Mouse (Mus musculus): ENCODE data around the gene Card6. TPM values are rescaled to one million over a fixed set of nuclear protein-coding genes. Genes with fewer than 3 reads are reported as not detected.
A peak's percentile ranks its signal among the peaks of the same experiment; 100 is the strongest.

Card6 gene
- polyA plus RNA-seq, 1 experiment from 2014 or later, result 4.0 TPM

DNA sequence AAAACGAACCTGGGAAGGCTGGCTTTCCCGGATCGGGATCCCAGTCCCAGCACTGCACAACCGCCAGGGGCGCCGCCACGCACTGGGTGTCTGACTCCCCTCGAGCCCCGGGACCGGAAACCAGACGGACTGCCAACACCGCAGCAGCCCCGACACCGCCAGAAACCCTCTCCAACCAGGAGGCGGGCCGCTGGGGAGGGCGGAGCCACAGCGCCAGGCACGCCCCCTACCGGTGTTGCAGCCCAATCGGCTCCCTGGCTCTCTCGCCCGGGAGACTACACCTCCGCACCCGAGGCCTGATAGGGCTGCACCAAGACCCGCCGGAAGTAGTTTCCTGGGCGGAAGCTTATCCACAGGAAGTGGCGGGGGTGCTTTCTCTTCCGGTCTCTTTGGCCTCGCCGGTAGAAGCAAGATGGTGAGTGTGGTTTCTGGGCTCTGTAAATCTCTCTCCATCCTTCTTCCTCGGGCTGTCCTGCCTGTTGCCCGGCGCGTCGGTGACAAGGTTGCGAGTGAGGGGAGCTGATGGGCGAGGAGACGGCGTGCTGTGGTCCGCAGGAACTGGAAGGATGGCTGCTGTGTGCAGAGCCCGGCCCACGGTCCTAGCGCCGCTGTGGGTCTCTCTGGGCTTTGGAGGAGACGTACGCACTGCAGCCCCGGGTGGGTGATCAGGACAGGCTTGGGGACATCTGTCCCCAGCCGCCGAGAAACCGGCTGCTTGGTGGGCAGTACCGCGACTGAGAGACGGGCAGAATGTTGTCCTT is 8.1 kb upstream of the Card6 start, which contains the start of gene Rpl37:
Gene Rpl37, plus strand, starts transcription at position 376 of the 761 bp plus-strand sequence.
- TF ChIP-seq CTCF (IDR thresholded peaks at IDR 0.05), result peak; percentile 93
- in situ Hi-C loops (cut with MboI; ENCODE audit: low pct_unique_long_range_greater_than_20kb), result no loop called here
- peak; percentile 98 for ATAC-seq
- POLR2A ChIA-PET, result interaction anchor here (0.8 to 1.4 kb wide), 2 partner anchors 17 to 28 kb away, joined by 3 to 4 read pairs; no protein-coding TSS in a partner anchor
- no peaks in the 10 kb centered on the region for H3K27me3 ChIP-seq
- CTCF ChIA-PET, result interaction anchor here (1.0 to 1.6 kb wide), 2 partner anchors 10 to 24 kb away, joined by 3 to 5 read pairs; no protein-coding TSS in a partner anchor
- peak; percentile 81 for DNase-seq (ENCODE audit: low read depth, low spot score)

DNA sequence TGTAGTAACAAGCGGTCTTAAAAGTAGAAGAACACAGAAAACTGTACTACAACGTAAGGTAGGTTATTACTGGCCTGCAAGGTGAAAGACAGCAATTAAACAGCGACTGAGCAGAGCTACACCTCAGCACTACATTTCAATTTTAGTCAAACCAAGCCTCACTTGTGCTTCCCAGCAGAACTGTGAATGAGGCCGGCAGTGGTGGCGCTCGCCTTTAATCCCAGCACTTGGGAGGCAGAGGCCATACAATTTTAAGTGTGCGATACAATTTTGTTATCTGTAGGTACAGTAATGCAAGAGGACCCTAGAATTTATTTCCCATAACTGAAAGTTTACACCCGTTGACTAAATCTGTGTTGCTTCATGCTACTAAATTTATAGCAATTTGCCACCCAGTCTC is 6.8 kb upstream of the Card6 start:
- H3K27me3 ChIP-seq, result no peaks in the 10 kb centered on the region
- ATAC-seq (no peak), DNase-seq (ENCODE audit: low read depth, low spot score) (no peak)
- CTCF ChIA-PET, result interaction anchor here (1.0 to 1.6 kb wide), 2 partner anchors 9 to 25 kb away, joined by 3 to 5 read pairs; no protein-coding TSS in a partner anchor
- POLR2A ChIA-PET, result interaction anchor here (1.4 kb wide), 1 partner anchor 29 kb away, joined by 4 read pairs; no protein-coding TSS in a partner anchor
- in situ Hi-C loops (cut with MboI; ENCODE audit: low pct_unique_long_range_greater_than_20kb), result no loop called here
- TF ChIP-seq CTCF (IDR thresholded peaks at IDR 0.05), result no peak

DNA sequence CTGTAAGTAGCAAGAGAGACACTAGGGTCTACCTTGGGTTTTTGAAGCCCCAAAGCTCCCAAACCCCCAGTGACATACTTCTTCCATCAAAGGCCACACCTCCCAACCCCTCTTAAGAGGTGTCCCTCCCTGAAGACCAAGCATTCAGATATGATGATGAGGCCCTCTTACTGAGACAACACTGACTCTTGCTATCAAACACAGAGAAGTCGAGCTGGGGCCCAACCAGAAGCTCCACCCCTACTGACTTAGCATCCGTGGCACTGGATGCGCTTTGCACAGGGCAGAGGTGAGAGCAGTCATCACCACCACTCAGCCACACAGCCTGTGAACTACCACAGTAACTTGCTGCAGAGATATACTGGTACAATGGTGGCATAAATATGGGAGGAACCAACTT is 4.3 kb upstream of the Card6 start:
- ATAC-seq, result no peak
- no peaks in the 10 kb centered on the region for H3K27me3 ChIP-seq
- ChIA-PET CTCF (no interaction called here), POLR2A (no interaction called here)
- no peak for DNase-seq (ENCODE audit: low read depth, low spot score)
- in situ Hi-C loops (cut with MboI; ENCODE audit: low pct_unique_long_range_greater_than_20kb), result no loop called here
- TF ChIP-seq CTCF (IDR thresholded peaks at IDR 0.05), result no peak

DNA sequence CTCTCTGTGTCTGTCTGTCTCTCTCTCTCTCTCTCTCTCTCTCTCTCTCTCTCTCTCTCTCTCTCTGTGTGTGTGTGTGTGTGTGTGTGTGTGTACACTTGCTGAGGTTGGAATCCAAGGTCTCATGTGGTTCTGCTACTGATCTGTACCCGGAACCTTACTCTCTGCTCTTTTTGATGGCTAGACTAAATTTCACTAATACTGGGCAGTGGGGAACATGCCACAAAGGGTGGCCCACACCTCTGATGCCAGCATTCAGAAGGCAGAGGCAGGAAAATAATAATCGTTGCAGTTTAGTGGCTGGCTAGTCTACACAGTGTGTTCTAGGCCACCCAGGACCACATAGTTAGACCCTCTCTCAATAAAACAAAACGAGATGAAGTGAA is 309 bp upstream of the Card6 start:
- ChIA-PET CTCF (no interaction called here), POLR2A (no interaction called here)
- DNase-seq (ENCODE audit: low read depth, low spot score), result no peak
- TF ChIP-seq CTCF (IDR thresholded peaks at IDR 0.05), result no peak
- no peaks in the 10 kb centered on the region for H3K27me3 ChIP-seq
- in situ Hi-C loops (cut with MboI; ENCODE audit: low pct_unique_long_range_greater_than_20kb), result loop anchor here (5.0 to 10.0 kb wide), 2 partner anchors 1051 to 1134 kb away; partner anchors contain the start of gene Fbxo4
- ATAC-seq, result no peak

DNA sequence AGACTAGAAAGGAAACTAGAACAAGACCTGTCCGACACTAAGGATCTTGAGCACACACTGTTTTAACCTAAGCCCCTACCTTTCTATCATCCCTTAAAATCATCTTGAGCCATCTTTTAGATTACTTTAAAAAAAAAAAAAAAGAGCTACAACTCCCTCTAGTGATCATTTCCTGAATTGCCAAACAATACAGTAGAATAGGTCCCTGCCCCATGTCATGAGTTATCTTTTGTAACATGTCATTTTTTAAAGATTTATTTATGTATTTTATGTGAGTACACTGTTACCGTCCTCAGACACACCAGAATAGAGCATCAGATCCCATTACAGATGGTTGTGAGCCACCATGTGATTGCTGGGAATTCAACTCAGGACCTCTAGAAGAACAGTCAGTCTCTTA is 2.0 kb downstream of the Card6 start:
- ChIA-PET POLR2A (no interaction called here), CTCF (interaction anchor here (0.7 to 1.9 kb wide), 3 partner anchors 9 to 13 kb away, joined by 3 to 5 read pairs (median 4); no protein-coding TSS in a partner anchor)
- no peak for DNase-seq (ENCODE audit: low read depth, low spot score)
- peak; percentile 62 for ATAC-seq
- TF ChIP-seq CTCF (IDR thresholded peaks at IDR 0.05), result peak; percentile 57
- no peaks in the 10 kb centered on the region for H3K27me3 ChIP-seq
- in situ Hi-C loops (cut with MboI; ENCODE audit: low pct_unique_long_range_greater_than_20kb), result loop anchor here (5.0 to 10.0 kb wide), 2 partner anchors 1049 to 1131 kb away; partner anchors contain the start of gene Fbxo4

DNA sequence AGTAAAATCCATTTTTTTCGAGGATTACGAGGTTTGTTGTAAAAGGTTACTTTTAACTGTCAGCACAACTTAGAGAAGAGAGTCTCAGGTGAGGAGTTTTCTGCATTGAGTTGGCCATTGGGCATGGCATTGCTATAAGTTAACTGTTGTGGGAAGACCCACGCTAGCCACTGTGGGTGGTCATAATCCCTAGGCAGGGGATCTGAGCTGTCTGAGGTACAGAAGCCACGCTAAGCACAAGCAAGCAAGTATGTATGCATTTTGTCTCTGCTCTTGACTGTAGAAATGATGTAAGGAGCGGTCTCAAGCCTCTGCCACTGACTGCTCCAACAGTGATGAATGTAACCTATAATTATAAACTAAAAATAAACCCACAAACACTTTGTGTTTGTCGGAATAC is 2.4 kb downstream of the Card6 start:
- ChIA-PET CTCF (interaction anchor here (0.7 to 1.9 kb wide), 3 partner anchors 9 to 12 kb away, joined by 3 to 5 read pairs (median 4); no protein-coding TSS in a partner anchor), POLR2A (no interaction called here)
- in situ Hi-C loops (cut with MboI; ENCODE audit: low pct_unique_long_range_greater_than_20kb), result loop anchor here (5.0 to 10.0 kb wide), 2 partner anchors 1049 to 1131 kb away; partner anchors contain the start of gene Fbxo4
- H3K27me3 ChIP-seq, result no peaks in the 10 kb centered on the region
- no peak for ATAC-seq
- DNase-seq (ENCODE audit: low read depth, low spot score), result no peak
- TF ChIP-seq CTCF (IDR thresholded peaks at IDR 0.05), result no peak

DNA sequence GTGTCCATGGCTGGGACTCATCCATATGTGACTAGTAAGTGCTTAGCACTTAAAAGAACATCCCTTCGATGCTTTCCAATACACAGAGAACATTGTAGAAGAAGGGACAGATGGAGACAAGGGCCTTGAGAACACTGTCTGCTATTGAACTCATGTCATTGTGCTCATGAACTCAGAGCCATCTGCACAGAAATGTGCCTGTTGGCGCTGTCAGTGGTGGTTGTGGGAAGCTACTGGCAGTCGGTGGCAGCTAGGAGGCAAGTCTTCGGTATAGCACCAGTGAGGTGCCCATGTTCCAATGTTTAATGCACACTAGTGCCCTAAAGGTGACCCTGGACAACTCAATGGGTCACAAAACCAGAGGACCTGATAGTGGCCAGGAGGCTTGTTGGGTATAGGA is 6.0 kb downstream of the Card6 start:
- in situ Hi-C loops (cut with MboI; ENCODE audit: low pct_unique_long_range_greater_than_20kb), result loop anchor here (10.0 kb wide), 1 partner anchor 1128 kb away; the partner anchor contains the start of gene Fbxo4
- CTCF ChIA-PET, result interaction anchor here (0.9 kb wide), 1 partner anchor 8 kb away, joined by 3 read pairs; no protein-coding TSS in a partner anchor
- ATAC-seq, result no peak
- no peak for DNase-seq (ENCODE audit: low read depth, low spot score)
- no peaks in the 10 kb centered on the region for H3K27me3 ChIP-seq
- POLR2A ChIA-PET, result no interaction called here
- TF ChIP-seq CTCF (IDR thresholded peaks at IDR 0.05), result no peak

DNA sequence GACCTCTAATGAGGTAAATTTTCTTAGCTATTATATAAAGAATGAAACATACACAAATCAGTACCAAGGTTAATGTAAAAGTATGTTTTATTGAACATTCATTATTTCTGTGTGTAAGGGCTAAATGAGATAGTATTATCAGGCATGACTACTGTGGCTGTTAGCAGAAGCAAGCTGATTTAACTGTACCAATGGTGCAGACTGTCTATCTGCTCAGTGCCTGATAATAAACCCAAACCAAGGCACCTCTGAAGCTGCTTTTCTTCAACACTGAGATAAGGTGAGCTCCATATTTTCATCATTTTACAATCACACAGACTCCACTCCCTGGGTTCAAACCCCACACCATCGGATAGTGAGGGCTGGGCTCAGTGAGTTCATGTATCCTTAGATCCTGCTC is 11.0 kb downstream of the Card6 start:
- TF ChIP-seq CTCF (IDR thresholded peaks at IDR 0.05), result no peak
- in situ Hi-C loops (cut with MboI; ENCODE audit: low pct_unique_long_range_greater_than_20kb), result no loop called here
- ATAC-seq, result no peak
- peaks cover 6% of the 10 kb centered on the region for H3K27me3 ChIP-seq
- ChIA-PET CTCF (interaction anchor here (1.2 kb wide), 1 partner anchor 10 kb away, joined by 4 read pairs; no protein-coding TSS in a partner anchor), POLR2A (no interaction called here)
- no peak for DNase-seq (ENCODE audit: low read depth, low spot score)

DNA sequence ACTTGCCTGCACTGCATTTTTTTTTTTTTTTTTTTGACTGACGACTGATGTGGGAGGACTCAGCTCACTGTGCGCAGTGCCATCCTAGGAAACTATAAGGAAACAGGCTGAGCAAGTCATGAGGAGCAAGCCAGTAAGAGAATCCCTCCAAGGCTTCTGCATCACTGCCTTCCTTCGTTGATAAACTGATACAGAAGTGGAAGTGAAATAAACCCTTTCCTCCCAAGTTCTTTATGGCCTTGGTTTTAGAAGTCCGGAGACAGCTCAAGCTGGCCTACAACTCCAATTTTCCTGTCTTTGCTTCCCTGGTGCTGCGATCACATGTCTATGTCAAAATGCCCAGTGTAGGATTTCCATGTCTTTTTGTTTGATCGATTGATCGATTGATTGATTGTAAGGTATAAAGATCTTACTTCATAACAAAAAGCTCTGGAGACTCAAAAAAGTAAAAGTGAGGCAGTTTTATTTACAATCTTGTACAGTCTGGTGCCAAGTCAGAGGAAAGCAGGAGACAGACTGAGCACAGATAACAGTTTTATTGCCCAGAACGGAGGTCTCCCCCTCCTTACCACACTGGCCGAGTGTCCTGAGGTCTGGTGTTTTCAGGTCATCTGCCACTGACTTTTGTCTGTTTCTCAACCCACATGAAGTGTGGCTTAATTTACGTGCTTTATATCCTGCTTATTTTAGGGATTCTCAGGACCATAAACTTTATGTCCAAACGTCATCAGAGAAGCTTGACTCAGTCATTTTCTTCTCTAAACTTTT is 12.6 kb downstream of the Card6 start:
- no peak for ATAC-seq
- peaks cover 6% of the 10 kb centered on the region for H3K27me3 ChIP-seq
- TF ChIP-seq CTCF (IDR thresholded peaks at IDR 0.05), result no peak
- ChIA-PET POLR2A (interaction anchor here (0.6 kb wide), 1 partner anchor 1028 kb away, joined by 4 read pairs; no protein-coding TSS in a partner anchor), CTCF (no interaction called here)
- in situ Hi-C loops (cut with MboI; ENCODE audit: low pct_unique_long_range_greater_than_20kb), result no loop called here
- DNase-seq (ENCODE audit: low read depth, low spot score), result no peak

DNA sequence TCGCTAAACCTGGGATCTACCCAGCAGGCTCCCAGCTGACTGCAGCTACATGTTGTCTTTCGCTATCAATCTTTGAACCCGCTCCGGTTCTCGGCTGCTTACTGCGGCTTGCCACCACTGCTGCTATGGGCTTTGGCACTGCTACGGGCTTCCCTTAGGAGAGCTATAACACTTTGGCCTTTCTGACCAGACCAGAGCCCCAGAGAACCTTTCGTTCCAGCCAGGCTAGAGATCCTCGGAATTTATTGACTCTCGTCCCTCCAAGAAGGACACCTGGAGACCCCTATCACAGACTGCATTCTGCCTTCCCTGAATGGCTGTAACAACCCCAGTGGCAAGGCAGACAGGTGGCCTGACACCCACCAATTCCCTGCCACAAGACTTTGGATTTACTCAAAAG is 18.2 kb downstream of the Card6 start:
- ATAC-seq (no peak), DNase-seq (ENCODE audit: low read depth, low spot score) (no peak)
- POLR2A ChIA-PET, result no interaction called here
- H3K27me3 ChIP-seq, result peaks cover 2% of the 10 kb centered on the region
- no peak for TF ChIP-seq CTCF (IDR thresholded peaks at IDR 0.05)
- in situ Hi-C loops (cut with MboI; ENCODE audit: low pct_unique_long_range_greater_than_20kb), result no loop called here
- CTCF ChIA-PET, result no interaction called here
